Mouse (Mus musculus): ENCODE measurements at regions not wholly inside any gene's neighbourhood (a gene's known extent, or its start where the extent isn't known, plus 50 kb on each side); places are given as distances from the start of the nearest gene placed in this dataset.

DNA sequence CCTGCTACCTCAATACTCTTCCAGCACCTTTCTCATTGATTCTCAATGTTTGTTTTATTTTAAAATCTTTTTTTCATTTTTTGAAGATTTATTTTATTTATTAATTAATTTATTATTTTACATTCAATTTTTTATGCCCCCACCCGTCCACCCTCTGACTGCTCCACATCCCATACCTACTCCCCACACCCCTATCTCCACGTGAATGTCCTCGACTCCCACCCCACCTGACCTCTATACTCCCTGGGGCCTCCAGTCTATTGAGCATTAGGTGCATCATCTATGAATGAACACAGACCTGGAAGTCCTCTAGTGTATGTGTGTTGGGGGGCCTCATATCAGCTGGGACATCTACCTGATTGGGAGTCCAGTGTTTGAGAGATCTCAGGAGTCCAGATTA, 251.0 kb upstream of the 2610001J05Rik start:
- TF ChIP-seq POLR2A (IDR thresholded peaks at IDR 0.05; ENCODE audit: extremely low read depth, insufficient read depth, low read length), result no peak
- TF ChIP-seq CTCF (IDR thresholded peaks at IDR 0.05; ENCODE audit: extremely low read depth, insufficient read depth, low read length), result no peak

All from cortical plate, adult 2 months (tissue).